Mouse (Mus musculus): ENCODE results near the gene Adcy1. TPM values are rescaled to one million over a fixed set of nuclear protein-coding genes. Genes with fewer than 3 reads are reported as not detected.
"Not testable (repeated sequence)": the region's sequence is repeated elsewhere in the genome, so short reads cannot be mapped to it uniquely, and the experiment has no call there.

Gene Adcy1
- polyA plus RNA-seq, 1 experiment from 2014 or later = 1.1 TPM

GRCm38 (mm10) chr11:7214761-7215160, 151.5 kb downstream of the Adcy1 start:
- Histone ChIP-seq H3K4me3 (ENCODE audit: low read length) (peak overlapping the region; percentile 70; the same call in 1 of the 2 replicates), H3K9ac (ENCODE audit: low read length) (no peak overlapping the region), H3K9me3 (replicated peaks; ENCODE audit: control insufficient read depth, low read length) (no peaks in the 10 kb centered on the region), H3K27ac (ENCODE audit: low read length) (no peak overlapping the region), H3K4me1 (ENCODE audit: control insufficient read depth, insufficient read depth, low read length) (peaks cover 20% of the 10 kb centered on the region), H3K36me3 (ENCODE audit: control insufficient read depth, insufficient read depth) (no peaks in the 10 kb centered on the region), H3K27me3 (ENCODE audit: control insufficient read depth, insufficient read depth, low read length) (peaks cover 34% of the 10 kb centered on the region), H3K4me2 (ENCODE audit: low read depth, low read length) (peak overlapping the region; percentile 93)
- WGBS = 5% methylated on average over 14 of the region's 14 CpGs
- no peak for ATAC-seq (replicated peaks; ENCODE audit: extremely low read depth, insufficient read depth, low FRiP score)

DNA sequence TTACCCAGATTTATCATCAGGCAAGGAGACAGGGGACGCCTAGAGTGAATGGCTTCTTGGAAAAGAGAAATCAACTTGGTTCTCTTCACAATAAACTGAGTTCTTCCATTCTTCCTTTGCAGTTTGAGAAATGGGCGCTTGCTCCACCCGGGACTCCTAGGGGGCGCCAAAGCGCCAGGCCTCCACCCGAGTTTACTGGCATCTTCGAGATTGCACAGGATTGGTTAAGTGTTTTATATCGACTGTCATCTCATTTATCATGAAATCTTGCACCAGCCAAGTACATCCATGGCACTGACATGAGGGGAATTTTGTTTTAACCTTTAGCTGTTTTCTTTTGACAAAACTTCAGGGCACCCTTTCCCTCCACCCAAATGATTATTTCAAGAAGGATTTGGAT, 152.4 kb downstream of the Adcy1 start:
- H3K9ac ChIP-seq (ENCODE audit: low read length) = no peak overlapping the region
- H3K9me3 ChIP-seq (replicated peaks; ENCODE audit: control insufficient read depth, low read length) = no peaks in the 10 kb centered on the region
- no peak overlapping the region for H3K4me3 ChIP-seq (ENCODE audit: low read length)
- peaks cover 33% of the 10 kb centered on the region for H3K27me3 ChIP-seq (ENCODE audit: control insufficient read depth, insufficient read depth, low read length)
- peaks cover 20% of the 10 kb centered on the region for H3K4me1 ChIP-seq (ENCODE audit: control insufficient read depth, insufficient read depth, low read length)
- no peak for ATAC-seq (replicated peaks; ENCODE audit: extremely low read depth, insufficient read depth, low FRiP score)
- 14% methylated on average over 8 of the region's 8 CpGs for WGBS
- H3K4me2 ChIP-seq (ENCODE audit: low read depth, low read length) = no peak overlapping the region
- H3K27ac ChIP-seq (ENCODE audit: low read length) = no peak overlapping the region
- H3K36me3 ChIP-seq (ENCODE audit: control insufficient read depth, insufficient read depth) = no peaks in the 10 kb centered on the region

GRCm38 (mm10) chr11:7221826-7222225, 158.5 kb downstream of the Adcy1 start:
- H3K27me3 ChIP-seq (ENCODE audit: control insufficient read depth, insufficient read depth, low read length); H3K36me3 ChIP-seq (ENCODE audit: control insufficient read depth, insufficient read depth); ATAC-seq (replicated peaks; ENCODE audit: extremely low read depth, insufficient read depth, low FRiP score); H3K9ac ChIP-seq (ENCODE audit: low read length); H3K4me2 ChIP-seq (ENCODE audit: low read depth, low read length); H3K27ac ChIP-seq (ENCODE audit: low read length); H3K9me3 ChIP-seq (replicated peaks; ENCODE audit: control insufficient read depth, low read length); H3K4me1 ChIP-seq (ENCODE audit: control insufficient read depth, insufficient read depth, low read length); H3K4me3 ChIP-seq (ENCODE audit: low read length): not testable (repeated sequence)
- 77% methylated on average over 8 of the region's 8 CpGs for WGBS

DNA sequence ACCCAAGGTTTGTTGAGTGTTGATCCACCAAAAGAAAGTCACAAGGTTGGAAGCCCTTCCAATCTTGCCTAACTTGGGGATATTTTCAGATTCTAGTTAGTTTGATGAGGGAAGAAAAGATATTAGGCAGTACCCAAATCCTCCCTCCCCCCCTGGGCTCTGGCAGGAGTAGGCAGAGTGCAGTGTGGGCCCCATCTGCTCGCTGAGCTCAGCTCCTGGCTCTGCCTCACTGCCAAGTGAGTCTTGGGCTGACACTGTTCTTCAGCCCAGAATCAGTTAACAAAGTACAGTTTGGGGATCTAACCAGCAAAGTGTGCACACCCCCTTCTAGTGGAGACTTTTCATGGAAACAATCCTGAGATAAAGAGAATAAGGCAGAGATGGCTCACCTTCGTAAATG, 162.9 kb downstream of the Adcy1 start:
- no peak for ATAC-seq (replicated peaks; ENCODE audit: extremely low read depth, insufficient read depth, low FRiP score)
- Histone ChIP-seq H3K9ac (ENCODE audit: low read length) (no peak overlapping the region), H3K4me2 (ENCODE audit: low read depth, low read length) (no peak overlapping the region), H3K9me3 (replicated peaks; ENCODE audit: control insufficient read depth, low read length) (no peaks in the 10 kb centered on the region), H3K27me3 (ENCODE audit: control insufficient read depth, insufficient read depth, low read length) (no peaks in the 10 kb centered on the region), H3K4me3 (ENCODE audit: low read length) (no peak overlapping the region), H3K27ac (ENCODE audit: low read length) (no peak overlapping the region), H3K4me1 (ENCODE audit: control insufficient read depth, insufficient read depth, low read length) (no peaks in the 10 kb centered on the region), H3K36me3 (ENCODE audit: control insufficient read depth, insufficient read depth) (no peaks in the 10 kb centered on the region)
- WGBS = 60% methylated on average over 2 of the region's 2 CpGs

DNA sequence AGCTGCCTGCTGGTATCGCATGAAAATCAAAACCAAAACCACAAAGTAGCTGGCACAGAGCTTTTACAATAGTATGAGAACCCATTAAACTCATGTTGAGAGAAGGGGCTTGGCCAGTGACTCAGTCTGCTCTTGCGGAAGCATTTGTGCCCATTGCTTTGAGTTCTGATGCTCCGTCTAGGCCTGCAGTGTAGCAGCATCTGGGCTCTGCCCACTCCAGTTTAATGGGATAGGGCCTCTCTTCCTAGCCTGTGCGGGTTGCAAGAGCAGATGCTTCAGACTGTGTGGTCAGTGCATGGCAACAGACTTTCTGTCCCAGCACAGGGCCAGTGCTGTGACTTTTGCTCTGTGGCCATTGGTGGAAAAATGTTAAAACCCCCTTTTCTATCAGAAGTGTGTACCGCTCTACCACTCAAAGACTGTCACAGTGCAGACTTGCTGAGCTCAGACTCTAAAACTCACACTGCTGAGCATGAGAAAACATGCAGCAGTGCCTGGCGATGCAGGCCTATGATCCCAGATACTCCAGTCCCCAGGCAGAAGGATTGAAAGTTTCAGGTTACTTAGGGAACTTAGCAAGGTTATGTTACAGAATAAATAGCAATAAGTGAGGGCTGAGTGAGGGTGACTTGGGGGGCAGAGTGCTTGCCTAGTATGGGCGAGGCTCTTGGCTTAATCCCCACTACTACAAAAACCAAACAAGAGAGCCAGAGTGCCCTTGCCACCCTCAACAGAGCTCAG, 163.7 kb downstream of the Adcy1 start:
- Histone ChIP-seq H3K4me2 (ENCODE audit: low read depth, low read length) (no peak overlapping the region), H3K36me3 (ENCODE audit: control insufficient read depth, insufficient read depth) (no peaks in the 10 kb centered on the region), H3K27ac (ENCODE audit: low read length) (no peak overlapping the region), H3K4me1 (ENCODE audit: control insufficient read depth, insufficient read depth, low read length) (no peaks in the 10 kb centered on the region), H3K27me3 (ENCODE audit: control insufficient read depth, insufficient read depth, low read length) (no peaks in the 10 kb centered on the region), H3K9me3 (replicated peaks; ENCODE audit: control insufficient read depth, low read length) (no peaks in the 10 kb centered on the region), H3K4me3 (ENCODE audit: low read length) (no peak overlapping the region), H3K9ac (ENCODE audit: low read length) (no peak overlapping the region)
- 81% methylated on average over 7 of the region's 7 CpGs for WGBS
- ATAC-seq (replicated peaks; ENCODE audit: extremely low read depth, insufficient read depth, low FRiP score) = 0 out of 2 replicates have a peak, but pooled peaks have one; percentile 32

- 74% methylated on average over 4 of the region's 4 CpGs for WGBS
Observed at GRCm38 (mm10) chr11:7228107-7228506, 164.8 kb downstream of the Adcy1 start.

More at GRCm38 (mm10) chr11:7228107-7228506, 164.8 kb downstream of the Adcy1 start:
- Histone ChIP-seq H3K9me3 (replicated peaks; ENCODE audit: control insufficient read depth, low read length) (no peaks in the 10 kb centered on the region), H3K36me3 (ENCODE audit: control insufficient read depth, insufficient read depth) (no peaks in the 10 kb centered on the region), H3K9ac (ENCODE audit: low read length) (no peak overlapping the region), H3K27ac (ENCODE audit: low read length) (no peak overlapping the region), H3K4me2 (ENCODE audit: low read depth, low read length) (no peak overlapping the region), H3K4me3 (ENCODE audit: low read length) (no peak overlapping the region), H3K27me3 (ENCODE audit: control insufficient read depth, insufficient read depth, low read length) (no peaks in the 10 kb centered on the region), H3K4me1 (ENCODE audit: control insufficient read depth, insufficient read depth, low read length) (no peaks in the 10 kb centered on the region)
- ATAC-seq (replicated peaks; ENCODE audit: extremely low read depth, insufficient read depth, low FRiP score) = no peak

Other genes starting within 250 kb of the Adcy1 start
- gene Gm11983, start 225.8 kb upstream of the Adcy1 start, polyA plus RNA-seq (2015; fragmentation: Nextera tagmentation; extraction: Ambion mirVana) = not detected in 2 replicates
- gene Gm11985, start 125.1 kb downstream of the Adcy1 start, polyA plus RNA-seq (2015; fragmentation: Nextera tagmentation; extraction: Ambion mirVana) = not detected in 2 replicates
- gene Igfbp1, start 134.3 kb downstream of the Adcy1 start, polyA plus RNA-seq (2015; fragmentation: Nextera tagmentation; extraction: Ambion mirVana) = 0.19 and 0.45 TPM in 2 replicates
- 36.3 and 41.1 TPM in 2 replicates for gene Igfbp3, start 150.4 kb downstream of the Adcy1 start, polyA plus RNA-seq (2015; fragmentation: Nextera tagmentation; extraction: Ambion mirVana)